Mouse (Mus musculus) stomach, embryonic 14.5 days (tissue): Measurements from ENCODE around the gene Ypel2. TPM values are rescaled to one million over a fixed set of nuclear protein-coding genes. Genes with fewer than 3 reads are reported as not detected.
"Not testable (repeated sequence)": the region's sequence is repeated elsewhere in the genome, so short reads cannot be mapped to it uniquely, and the experiment has no call there.

Source experiments
- ATAC-seq: fragments of 200-750 bp; cut with Nextera tagmentation; 2 replicates; pipeline ENCODE4 v1.8.0; 2017; ENCODE audit warnings: low read depth, moderate TSS enrichment; ENCODE audit not compliant: insufficient number of reproducible peaks, insufficient read depth, low FRiP score
- H3K27ac ChIP-seq: fragments of 300-500 bp; sonication (generic); 2 replicates; pipeline ENCODE4 v1.5.1; 2014; ENCODE audit warnings: mild to moderate bottlenecking, low read length, moderate library complexity, mixed read lengths
- H3K27me3 ChIP-seq: fragments of 300-500 bp; sonication (generic); 2 replicates; pipeline ENCODE4 v1.6.1; 2014; ENCODE audit warnings: low read length, control low read depth, mixed read lengths; ENCODE audit not compliant: control insufficient read depth, insufficient read depth
- H3K36me3 ChIP-seq: fragments of 300-500 bp; sonication (generic); 2 replicates; pipeline ENCODE4 v1.6.1; 2014; ENCODE audit warnings: mild to moderate bottlenecking, control low read depth, low read length, moderate library complexity, mixed read lengths; ENCODE audit not compliant: control insufficient read depth, insufficient read depth
- H3K4me1 ChIP-seq: fragments of 300-500 bp; sonication (generic); 2 replicates; pipeline ENCODE4 v1.6.1; 2014; ENCODE audit warnings: low read length, control low read depth, mixed read lengths; ENCODE audit not compliant: control insufficient read depth, insufficient read depth
- H3K4me2 ChIP-seq: fragments of 300-500 bp; sonication (generic); replicated peaks from 2 replicates; pipeline ENCODE4 v1.6.1; 2014; ENCODE audit warnings: low read depth, low read length, control low read depth
- H3K4me3 ChIP-seq: fragments of 300-500 bp; sonication (generic); 2 replicates; pipeline ENCODE4 v1.5.1; 2014; ENCODE audit warnings: low read depth, low read length, control low read depth
- H3K9ac ChIP-seq: fragments of 300-500 bp; sonication (generic); replicated peaks from 2 replicates; pipeline ENCODE4 v1.6.1; 2014; ENCODE audit warnings: low read depth, mild to moderate bottlenecking, control low read depth, low read length, moderate library complexity, mixed read lengths
- H3K9me3 ChIP-seq: fragments of 300-500 bp; sonication (generic); 2 replicates; pipeline ENCODE4 v1.6.1; 2016; ENCODE audit warnings: low read depth, low read length, control low read depth; ENCODE audit not compliant: control insufficient read depth
- WGBS: fragments of 180-500 bp; shearing (Covaris S2); extraction: QIAGEN DNeasy Blood & Tissue Kit; methylation state at CpG from one replicate; pipeline ENCODE4 v1.1.7; 2014; 5-methylcytosine and 5-hydroxymethylcytosine counted together
- polyA plus RNA-seq: library from polyadenylated mRNA; unstranded; fragments of >200 nt; fragmentation: Nextera tagmentation; extraction: Ambion mirVana; gene quantifications from 2 replicates; pipeline ENCODE4 v1.2.1, GENCODE M21; 2014

The Ypel2 gene
- 6.6 and 7.5 TPM in 2 replicates for polyA plus RNA-seq

- Histone ChIP-seq H3K4me2 (peak within 1 kb of the TSS; percentile 89), H3K4me3 (peak within 1 kb of the TSS; percentile 80), H3K27me3 (no peaks in the 10 kb centered on the region), H3K9me3 (no peaks in the 10 kb centered on the region), H3K27ac (peak within 1 kb of the TSS; percentile 87), H3K9ac (peak within 1 kb of the TSS; percentile 78), H3K36me3 (no peaks in the 10 kb centered on the region), H3K4me1 (peaks cover 14% of the 10 kb centered on the region; the same call in 1 of the 2 replicates)
- peak; percentile 98 for ATAC-seq
- WGBS, result under 1% methylated on average over 92 of the region's 96 CpGs
These were observed at the start of gene Ypel2 for GRCm38 (mm10) chr11:86993041-86994037. Gene Ypel2 (minus strand): TSS chr11:86993707.

GRCm38 (mm10) chr11:87043052-87043451 lies 49.5 kb upstream of the Ypel2 start:
- 85% methylated on average over 3 of the region's 3 CpGs for WGBS
- H3K9me3 ChIP-seq, result no peaks in the 10 kb centered on the region
- H3K4me1 ChIP-seq, result no peaks in the 10 kb centered on the region
- H3K4me3 ChIP-seq, result no peak overlapping the region
- no peak for ATAC-seq
- H3K4me2 ChIP-seq, result no peak overlapping the region
- H3K36me3 ChIP-seq, result no peaks in the 10 kb centered on the region; the same call in 1 of the 2 replicates
- H3K9ac ChIP-seq, result no peak overlapping the region
- H3K27ac ChIP-seq, result no peak overlapping the region
- no peaks in the 10 kb centered on the region for H3K27me3 ChIP-seq

GRCm38 (mm10) chr11:87039307-87039963 lies 45.9 kb upstream of the Ypel2 start:
- no peak overlapping the region for H3K4me3 ChIP-seq
- no peak overlapping the region for H3K27ac ChIP-seq
- H3K4me1 ChIP-seq, result no peaks in the 10 kb centered on the region
- no peak overlapping the region for H3K4me2 ChIP-seq
- no peaks in the 10 kb centered on the region for H3K36me3 ChIP-seq
- H3K9ac ChIP-seq, result no peak overlapping the region
- no peaks in the 10 kb centered on the region for H3K27me3 ChIP-seq
- ATAC-seq, result no peak
- 77% methylated on average over 9 of the region's 9 CpGs for WGBS
- H3K9me3 ChIP-seq, result no peaks in the 10 kb centered on the region

- no peaks in the 10 kb centered on the region for H3K27me3 ChIP-seq
- H3K4me2 ChIP-seq, result no peak overlapping the region
- H3K36me3 ChIP-seq, result no peaks in the 10 kb centered on the region
- no peak overlapping the region for H3K9ac ChIP-seq
- 62% methylated on average over 4 of the region's 4 CpGs for WGBS
- no peaks in the 10 kb centered on the region for H3K9me3 ChIP-seq
- H3K4me1 ChIP-seq, result no peaks in the 10 kb centered on the region
- no peak for ATAC-seq
- H3K27ac ChIP-seq, result no peak overlapping the region
- no peak overlapping the region for H3K4me3 ChIP-seq
These were observed 42.7 kb upstream of the Ypel2 start for GRCm38 (mm10) chr11:87036180-87036579.

GRCm38 (mm10) chr11:87028212-87028611 lies 34.7 kb upstream of the Ypel2 start:
- Histone ChIP-seq H3K4me1 (peaks cover 6% of the 10 kb centered on the region; the same call in 1 of the 2 replicates), H3K9me3 (no peaks in the 10 kb centered on the region), H3K9ac (no peak overlapping the region), H3K36me3 (no peaks in the 10 kb centered on the region), H3K27ac (no peak overlapping the region), H3K4me2 (no peak overlapping the region), H3K27me3 (no peaks in the 10 kb centered on the region), H3K4me3 (no peak overlapping the region)
- 81% methylated on average over 3 of the region's 3 CpGs for WGBS
- no peak for ATAC-seq

- WGBS, result 68% methylated on average over 9 of the region's 9 CpGs
- H3K4me3 ChIP-seq, result no peak overlapping the region
- no peaks in the 10 kb centered on the region for H3K36me3 ChIP-seq
- no peak overlapping the region for H3K9ac ChIP-seq
- H3K4me1 ChIP-seq, result peaks cover 6% of the 10 kb centered on the region; the same call in 1 of the 2 replicates
- H3K27me3 ChIP-seq, result no peaks in the 10 kb centered on the region
- no peak overlapping the region for H3K4me2 ChIP-seq
- ATAC-seq, result no peak
- H3K27ac ChIP-seq, result no peak overlapping the region
- no peaks in the 10 kb centered on the region for H3K9me3 ChIP-seq
These were observed 32.8 kb upstream of the Ypel2 start for GRCm38 (mm10) chr11:87026096-87026875.

- Histone ChIP-seq H3K4me3 (no peak overlapping the region), H3K27ac (no peak overlapping the region)
- WGBS, result 51% methylated on average over 3 of the region's 3 CpGs
These were observed 31.8 kb upstream of the Ypel2 start for GRCm38 (mm10) chr11:87025351-87025750.

GRCm38 (mm10) chr11:87023240-87023639 lies 29.7 kb upstream of the Ypel2 start:
- not testable (repeated sequence) for ATAC-seq, H3K4me1 ChIP-seq, H3K9me3 ChIP-seq, H3K36me3 ChIP-seq, H3K27ac ChIP-seq, H3K27me3 ChIP-seq, H3K9ac ChIP-seq, H3K4me2 ChIP-seq, H3K4me3 ChIP-seq
- WGBS, result 54% methylated on average over 4 of the region's 8 CpGs

More at GRCm38 (mm10) chr11:87025351-87025750, 31.8 kb upstream of the Ypel2 start:
- no peak for ATAC-seq
- no peak overlapping the region for H3K4me2 ChIP-seq
- H3K27me3 ChIP-seq, result no peaks in the 10 kb centered on the region
- H3K36me3 ChIP-seq, result no peaks in the 10 kb centered on the region
- H3K9ac ChIP-seq, result no peak overlapping the region
- H3K9me3 ChIP-seq, result no peaks in the 10 kb centered on the region
- peaks cover 6% of the 10 kb centered on the region; the same call in 1 of the 2 replicates for H3K4me1 ChIP-seq
